Mouse (Mus musculus) stomach, postnatal 0 days (tissue): Measurements from ENCODE around the gene BC028528.

Source experiments
- CTCF ChIP-seq: IDR thresholded peaks from 2 replicates; pipeline ENCODE4 v1.5.1; 2016; ENCODE audit warnings: antibody characterized with exemption, low read depth, mild to moderate bottlenecking, moderate library complexity
- EP300 ChIP-seq: optimal IDR thresholded peaks from 2 replicates; pipeline ENCODE3; 2016; ENCODE audit warnings: antibody characterized with exemption

GRCm38 (mm10) chr3:95899800-95900524 is 8.2 kb upstream of the BC028528 start:
- TF ChIP-seq EP300 (no peak), CTCF (no peak)
